Mouse (Mus musculus) megakaryocyte, embryonic 14.5 days (primary cell): ENCODE measurements at regions not wholly inside any gene's neighbourhood (a gene's known extent, or its start where the extent isn't known, plus 50 kb on each side); places are given as distances from the start of the nearest gene placed in this dataset.

Source experiments
- H3K27me3 ChIP-seq: replicated peaks from 2 replicates; pipeline ENCODE3; 2012; ENCODE audit warnings: inconsistent platforms
- H3K36me3 ChIP-seq: replicated peaks from 2 replicates; pipeline ENCODE3; 2012; ENCODE audit warnings: low read length, inconsistent platforms, mixed read lengths
- H3K4me1 ChIP-seq: 2 replicates; pipeline ENCODE4 v1.6.1; 2012; ENCODE audit warnings: inconsistent platforms
- H3K4me3 ChIP-seq: replicated peaks from 2 replicates; pipeline ENCODE3; 2012; ENCODE audit warnings: moderate library complexity, mild to moderate bottlenecking, inconsistent platforms
- H3K9me3 ChIP-seq: 2 replicates; pipeline ENCODE4 v1.6.1; 2012; ENCODE audit warnings: inconsistent platforms
- FLI1 ChIP-seq: IDR thresholded peaks from 2 replicates; pipeline ENCODE4 v1.6.1; 2012; ENCODE audit warnings: low read length, inconsistent platforms, mixed read lengths
- GATA1 ChIP-seq: IDR thresholded peaks from 3 replicates; pipeline ENCODE4 v1.6.1; 2012; ENCODE audit warnings: mixed read lengths, low read length, inconsistent platforms, borderline replicate concordance

GRCm38 (mm10) chr15:72101730-72102129, 1732.6 kb upstream of the Gm6569 start:
- Histone ChIP-seq H3K4me1 (no peaks in the 10 kb centered on the region), H3K4me3 (no peak overlapping the region), H3K9me3 (peaks cover 3% of the 10 kb centered on the region; the same call in 1 of the 2 replicates), H3K36me3 (no peaks in the 10 kb centered on the region), H3K27me3 (no peaks in the 10 kb centered on the region)
- TF ChIP-seq FLI1 (no peak), GATA1 (no peak)

GRCm38 (mm10) chr15:72105830-72106413, 1728.4 kb upstream of the Gm6569 start:
- Histone ChIP-seq H3K9me3 (peaks cover 3% of the 10 kb centered on the region; the same call in 1 of the 2 replicates), H3K4me1 (no peaks in the 10 kb centered on the region), H3K36me3 (no peaks in the 10 kb centered on the region), H3K4me3 (no peak overlapping the region), H3K27me3 (no peaks in the 10 kb centered on the region)
- TF ChIP-seq FLI1 (no peak), GATA1 (no peak)

- Histone ChIP-seq H3K4me3 (no peak overlapping the region), H3K9me3 (peaks cover 2% of the 10 kb centered on the region; the same call in 1 of the 2 replicates), H3K4me1 (no peaks in the 10 kb centered on the region), H3K36me3 (no peaks in the 10 kb centered on the region), H3K27me3 (no peaks in the 10 kb centered on the region)
- TF ChIP-seq GATA1: no peak
- TF ChIP-seq FLI1: no peak
Measured at GRCm38 (mm10) chr15:72110520-72110919, 1723.8 kb upstream of the Gm6569 start.

- no peak overlapping the region for H3K4me3 ChIP-seq
- no peaks in the 10 kb centered on the region for H3K27me3 ChIP-seq
- no peaks in the 10 kb centered on the region for H3K4me1 ChIP-seq
- TF ChIP-seq FLI1 (no peak), GATA1 (no peak)
- H3K9me3 ChIP-seq: peaks cover 3% of the 10 kb centered on the region
- H3K36me3 ChIP-seq: no peaks in the 10 kb centered on the region
Measured at GRCm38 (mm10) chr15:72116772-72117171, 1717.6 kb upstream of the Gm6569 start.

GRCm38 (mm10) chr15:72134226-72134625, 1700.1 kb upstream of the Gm6569 start:
- Histone ChIP-seq H3K36me3 (no peaks in the 10 kb centered on the region), H3K4me1 (no peaks in the 10 kb centered on the region), H3K9me3 (no peaks in the 10 kb centered on the region), H3K27me3 (no peaks in the 10 kb centered on the region), H3K4me3 (no peak overlapping the region)
- no peak for TF ChIP-seq GATA1

GRCm38 (mm10) chr15:72135992-72136617, 1698.3 kb upstream of the Gm6569 start:
- TF ChIP-seq FLI1: no peak
- TF ChIP-seq GATA1: no peak
- Histone ChIP-seq H3K4me1 (no peaks in the 10 kb centered on the region), H3K9me3 (no peaks in the 10 kb centered on the region), H3K27me3 (no peaks in the 10 kb centered on the region), H3K4me3 (no peak overlapping the region), H3K36me3 (no peaks in the 10 kb centered on the region)

- TF ChIP-seq GATA1 (no peak), FLI1 (no peak)
- H3K4me3 ChIP-seq: no peak overlapping the region
- no peaks in the 10 kb centered on the region for H3K27me3 ChIP-seq
- H3K9me3 ChIP-seq: no peaks in the 10 kb centered on the region
- no peaks in the 10 kb centered on the region for H3K36me3 ChIP-seq
- no peaks in the 10 kb centered on the region for H3K4me1 ChIP-seq
Measured at GRCm38 (mm10) chr15:72140122-72140521, 1694.2 kb upstream of the Gm6569 start.

- Histone ChIP-seq H3K9me3 (peaks cover 10% of the 10 kb centered on the region), H3K27me3 (no peaks in the 10 kb centered on the region), H3K4me3 (no peak overlapping the region), H3K36me3 (no peaks in the 10 kb centered on the region), H3K4me1 (no peaks in the 10 kb centered on the region)
- TF ChIP-seq GATA1: no peak
- no peak for TF ChIP-seq FLI1
Measured at GRCm38 (mm10) chr15:72150581-72150980, 1683.8 kb upstream of the Gm6569 start.

- Histone ChIP-seq H3K9me3 (peaks cover 42% of the 10 kb centered on the region; the same call in 1 of the 2 replicates), H3K4me3 (no peak overlapping the region), H3K4me1 (no peaks in the 10 kb centered on the region), H3K36me3 (no peaks in the 10 kb centered on the region), H3K27me3 (no peaks in the 10 kb centered on the region)
- TF ChIP-seq FLI1 (no peak), GATA1 (no peak)
Measured at GRCm38 (mm10) chr15:72158505-72158904, 1675.9 kb upstream of the Gm6569 start.

- H3K9me3 ChIP-seq: no peaks in the 10 kb centered on the region
- TF ChIP-seq GATA1 (no peak), FLI1 (no peak)
- H3K27me3 ChIP-seq: no peaks in the 10 kb centered on the region
- H3K4me1 ChIP-seq: no peaks in the 10 kb centered on the region
- no peaks in the 10 kb centered on the region for H3K36me3 ChIP-seq
- H3K4me3 ChIP-seq: no peak overlapping the region
Measured at GRCm38 (mm10) chr15:72200861-72201260, 1633.5 kb upstream of the Gm6569 start.
